Mouse (Mus musculus): ENCODE results near the gene Opcml. TPM values are rescaled to one million over a fixed set of nuclear protein-coding genes. Genes with fewer than 3 reads are reported as not detected.

Opcml gene
- polyA plus RNA-seq, 1 experiment: 0.08 TPM

- 74% methylated on average over 8 of the region's 8 CpGs for WGBS
- DNase-seq: no peak
- TF ChIP-seq CTCF (conservative IDR thresholded peaks at IDR 0.05; ENCODE audit: insufficient read depth, insufficient read length, low read depth, low read length): no peak
- TF ChIP-seq POLR2A (IDR thresholded peaks at IDR 0.05; ENCODE audit: low read depth, low read length): no peak
- Histone ChIP-seq H3K4me3 (ENCODE audit: insufficient read depth, low read depth, low read length) (no peak overlapping the region), H3K27ac (ENCODE audit: insufficient read depth, low read depth, low read length) (no peak overlapping the region), H3K36me3 (ENCODE audit: control insufficient read depth, insufficient read depth, low read length) (no peaks in the 10 kb centered on the region), H3K4me1 (ENCODE audit: control insufficient read depth, insufficient read depth, low read length) (no peaks in the 10 kb centered on the region), H3K27me3 (replicated peaks; ENCODE audit: control insufficient read depth, insufficient read depth, low read length) (no peaks in the 10 kb centered on the region)
These were observed 513.1 kb downstream of the Opcml start for GRCm38 (mm10) chr9:28303659-28304058.

GRCm38 (mm10) chr9:28306364-28307121 lies 516.0 kb downstream of the Opcml start:
- Histone ChIP-seq H3K27ac (ENCODE audit: insufficient read depth, low read depth, low read length) (no peak overlapping the region), H3K36me3 (ENCODE audit: control insufficient read depth, insufficient read depth, low read length) (no peaks in the 10 kb centered on the region), H3K27me3 (replicated peaks; ENCODE audit: control insufficient read depth, insufficient read depth, low read length) (no peaks in the 10 kb centered on the region; the same call in 1 of the 2 replicates), H3K4me1 (ENCODE audit: control insufficient read depth, insufficient read depth, low read length) (no peaks in the 10 kb centered on the region), H3K4me3 (ENCODE audit: insufficient read depth, low read depth, low read length) (no peak overlapping the region)
- WGBS: 62% methylated on average over 11 of the region's 11 CpGs
- TF ChIP-seq POLR2A (IDR thresholded peaks at IDR 0.05; ENCODE audit: low read depth, low read length) (no peak), CTCF (conservative IDR thresholded peaks at IDR 0.05; ENCODE audit: insufficient read depth, insufficient read length, low read depth, low read length) (no peak)
- DNase-seq: no peak

GRCm38 (mm10) chr9:28307122-28307430 lies 516.5 kb downstream of the Opcml start:
- H3K36me3 ChIP-seq (ENCODE audit: control insufficient read depth, insufficient read depth, low read length): no peaks in the 10 kb centered on the region
- H3K27ac ChIP-seq (ENCODE audit: insufficient read depth, low read depth, low read length): no peak overlapping the region
- no peak for DNase-seq
- no peaks in the 10 kb centered on the region; the same call in 1 of the 2 replicates for H3K27me3 ChIP-seq (replicated peaks; ENCODE audit: control insufficient read depth, insufficient read depth, low read length)
- no peak overlapping the region for H3K4me3 ChIP-seq (ENCODE audit: insufficient read depth, low read depth, low read length)
- TF ChIP-seq POLR2A (IDR thresholded peaks at IDR 0.05; ENCODE audit: low read depth, low read length): no peak
- no peak for TF ChIP-seq CTCF (conservative IDR thresholded peaks at IDR 0.05; ENCODE audit: insufficient read depth, insufficient read length, low read depth, low read length)
- H3K4me1 ChIP-seq (ENCODE audit: control insufficient read depth, insufficient read depth, low read length): no peaks in the 10 kb centered on the region

- 80% methylated on average over 6 of the region's 6 CpGs for WGBS
- no peak overlapping the region for H3K4me3 ChIP-seq (ENCODE audit: insufficient read depth, low read depth, low read length)
These were observed 517.0 kb downstream of the Opcml start for GRCm38 (mm10) chr9:28307481-28308050.

GRCm38 (mm10) chr9:28317881-28318280 lies 527.3 kb downstream of the Opcml start:
- Histone ChIP-seq H3K4me1 (ENCODE audit: control insufficient read depth, insufficient read depth, low read length) (no peaks in the 10 kb centered on the region), H3K27me3 (replicated peaks; ENCODE audit: control insufficient read depth, insufficient read depth, low read length) (no peaks in the 10 kb centered on the region)
- TF ChIP-seq CTCF (conservative IDR thresholded peaks at IDR 0.05; ENCODE audit: insufficient read depth, insufficient read length, low read depth, low read length) (no peak), POLR2A (IDR thresholded peaks at IDR 0.05; ENCODE audit: low read depth, low read length) (no peak)

More at GRCm38 (mm10) chr9:28307481-28308050, 517.0 kb downstream of the Opcml start:
- DNase-seq: no peak
- no peak overlapping the region for H3K27ac ChIP-seq (ENCODE audit: insufficient read depth, low read depth, low read length)
- TF ChIP-seq POLR2A (IDR thresholded peaks at IDR 0.05; ENCODE audit: low read depth, low read length): no peak
- TF ChIP-seq CTCF (conservative IDR thresholded peaks at IDR 0.05; ENCODE audit: insufficient read depth, insufficient read length, low read depth, low read length): no peak
- no peaks in the 10 kb centered on the region for H3K36me3 ChIP-seq (ENCODE audit: control insufficient read depth, insufficient read depth, low read length)
- no peaks in the 10 kb centered on the region for H3K4me1 ChIP-seq (ENCODE audit: control insufficient read depth, insufficient read depth, low read length)
- H3K27me3 ChIP-seq (replicated peaks; ENCODE audit: control insufficient read depth, insufficient read depth, low read length): no peaks in the 10 kb centered on the region; the same call in 1 of the 2 replicates

GRCm38 (mm10) chr9:28319021-28319755 lies 528.6 kb downstream of the Opcml start:
- WGBS: 73% methylated on average over 4 of the region's 4 CpGs
- TF ChIP-seq CTCF (conservative IDR thresholded peaks at IDR 0.05; ENCODE audit: insufficient read depth, insufficient read length, low read depth, low read length) (no peak), POLR2A (IDR thresholded peaks at IDR 0.05; ENCODE audit: low read depth, low read length) (no peak)
- no peak for DNase-seq
- Histone ChIP-seq H3K27ac (ENCODE audit: insufficient read depth, low read depth, low read length) (no peak overlapping the region), H3K4me1 (ENCODE audit: control insufficient read depth, insufficient read depth, low read length) (no peaks in the 10 kb centered on the region), H3K36me3 (ENCODE audit: control insufficient read depth, insufficient read depth, low read length) (no peaks in the 10 kb centered on the region), H3K4me3 (ENCODE audit: insufficient read depth, low read depth, low read length) (no peak overlapping the region), H3K27me3 (replicated peaks; ENCODE audit: control insufficient read depth, insufficient read depth, low read length) (no peaks in the 10 kb centered on the region)

More at GRCm38 (mm10) chr9:28317881-28318280, 527.3 kb downstream of the Opcml start:
- DNase-seq: no peak
- Histone ChIP-seq H3K4me3 (ENCODE audit: insufficient read depth, low read depth, low read length) (no peak overlapping the region), H3K27ac (ENCODE audit: insufficient read depth, low read depth, low read length) (no peak overlapping the region), H3K36me3 (ENCODE audit: control insufficient read depth, insufficient read depth, low read length) (no peaks in the 10 kb centered on the region)

- H3K27ac ChIP-seq (ENCODE audit: insufficient read depth, low read depth, low read length): no peak overlapping the region
- DNase-seq: no peak
- no peaks in the 10 kb centered on the region for H3K27me3 ChIP-seq (replicated peaks; ENCODE audit: control insufficient read depth, insufficient read depth, low read length)
- TF ChIP-seq CTCF (conservative IDR thresholded peaks at IDR 0.05; ENCODE audit: insufficient read depth, insufficient read length, low read depth, low read length) (no peak), POLR2A (IDR thresholded peaks at IDR 0.05; ENCODE audit: low read depth, low read length) (no peak)
- no peaks in the 10 kb centered on the region for H3K36me3 ChIP-seq (ENCODE audit: control insufficient read depth, insufficient read depth, low read length)
- H3K4me1 ChIP-seq (ENCODE audit: control insufficient read depth, insufficient read depth, low read length): no peaks in the 10 kb centered on the region
- no peak overlapping the region for H3K4me3 ChIP-seq (ENCODE audit: insufficient read depth, low read depth, low read length)
- WGBS: 80% methylated on average over 1 of the region's 1 CpGs
These were observed 529.2 kb downstream of the Opcml start for GRCm38 (mm10) chr9:28319802-28320201.
